Mouse (Mus musculus): Measurements from ENCODE around the gene Pcdh15. TPM values are rescaled to one million over a fixed set of nuclear protein-coding genes. Genes with fewer than 3 reads are reported as not detected.

Pcdh15 gene
- polyA plus RNA-seq, 3 experiments from 2014 or later = 0.32 TPM; not detected in 2

- no peak for ATAC-seq
These were observed 854.2 kb downstream of the Pcdh15 start for GRCm38 (mm10) chr10:73953362-73953761.

- ATAC-seq = no peak
These were observed 884.9 kb downstream of the Pcdh15 start for GRCm38 (mm10) chr10:73984057-73984456.

- ATAC-seq = no peak
These were observed 909.7 kb downstream of the Pcdh15 start for GRCm38 (mm10) chr10:74008836-74009235.

- no peak for ATAC-seq
These were observed 923.9 kb downstream of the Pcdh15 start for GRCm38 (mm10) chr10:74023091-74023490.

GRCm38 (mm10) chr10:74053059-74053458 lies 953.9 kb downstream of the Pcdh15 start:
- ATAC-seq = no peak

- no peak for ATAC-seq
These were observed 987.5 kb downstream of the Pcdh15 start for GRCm38 (mm10) chr10:74086653-74087052.

- ATAC-seq = no peak
These were observed 999.2 kb downstream of the Pcdh15 start for GRCm38 (mm10) chr10:74098296-74098695.

GRCm38 (mm10) chr10:74114107-74114506 lies 1015.0 kb downstream of the Pcdh15 start:
- no peak for ATAC-seq

- no peak for ATAC-seq
These were observed 1017.7 kb downstream of the Pcdh15 start for GRCm38 (mm10) chr10:74116817-74117216.

- no peak for ATAC-seq
These were observed 1024.3 kb downstream of the Pcdh15 start for GRCm38 (mm10) chr10:74123421-74123820.

- no peak for ATAC-seq
These were observed 1030.0 kb downstream of the Pcdh15 start for GRCm38 (mm10) chr10:74129192-74129591.

- ATAC-seq = no peak
These were observed 1030.5 kb downstream of the Pcdh15 start for GRCm38 (mm10) chr10:74129665-74130064.

- ATAC-seq = no peak
These were observed 1031.7 kb downstream of the Pcdh15 start for GRCm38 (mm10) chr10:74130805-74131204.

- no peak for ATAC-seq
These were observed 1048.8 kb downstream of the Pcdh15 start for GRCm38 (mm10) chr10:74147966-74148365.

- no peak for ATAC-seq
These were observed 1082.8 kb downstream of the Pcdh15 start for GRCm38 (mm10) chr10:74181921-74182320.

- ATAC-seq = no peak
These were observed 1104.5 kb downstream of the Pcdh15 start for GRCm38 (mm10) chr10:74203650-74204049.

- no peak for ATAC-seq
These were observed 1118.1 kb downstream of the Pcdh15 start for GRCm38 (mm10) chr10:74217268-74217667.

- no peak for ATAC-seq
These were observed 1121.3 kb downstream of the Pcdh15 start for GRCm38 (mm10) chr10:74220439-74220838.

GRCm38 (mm10) chr10:74257716-74258446 lies 1158.7 kb downstream of the Pcdh15 start:
- no peak for ATAC-seq

- ATAC-seq = no peak
These were observed 1159.5 kb downstream of the Pcdh15 start for GRCm38 (mm10) chr10:74258639-74259038.

GRCm38 (mm10) chr10:74269637-74270269 lies 1170.6 kb downstream of the Pcdh15 start:
- no peak for ATAC-seq

GRCm38 (mm10) chr10:74270894-74271293 lies 1171.8 kb downstream of the Pcdh15 start:
- no peak for ATAC-seq

- ATAC-seq = no peak
These were observed 1205.0 kb downstream of the Pcdh15 start for GRCm38 (mm10) chr10:74304120-74304519.

GRCm38 (mm10) chr10:74305439-74306158 lies 1206.5 kb downstream of the Pcdh15 start:
- no peak for ATAC-seq
